Mouse (Mus musculus) heart, adult 2 months (tissue): ENCODE data around the gene Gpcpd1. TPM values are rescaled to one million over a fixed set of nuclear protein-coding genes. Genes with fewer than 3 reads are reported as not detected.

ENCODE experiments used
- DNase-seq, 2 experiments: peaks; one replicate each; pipeline ENCODE4 v3.0.0; 2021
- H3K27ac ChIP-seq: fragments of 200-600 bp; 2 replicates; pipeline ENCODE4 v1.8.1; 2022
- H3K27me3 ChIP-seq: fragments of 200-500 bp; 2 replicates; pipeline ENCODE4 v1.6.1; 2012; ENCODE audit warnings: mild to moderate bottlenecking, low read length, inconsistent platforms, mixed read lengths; ENCODE audit not compliant: control insufficient read depth, insufficient read depth
- H3K36me3 ChIP-seq: fragments of 200-500 bp; 2 replicates; pipeline ENCODE4 v1.6.1; 2012; ENCODE audit warnings: low read length, inconsistent platforms; ENCODE audit not compliant: control insufficient read depth, insufficient read depth
- H3K4me1 ChIP-seq: fragments of 200-500 bp; 2 replicates; pipeline ENCODE4 v1.6.1; 2011; ENCODE audit warnings: low read length; ENCODE audit not compliant: control insufficient read depth, insufficient read depth
- H3K4me3 ChIP-seq: fragments of 200-600 bp; 2 replicates; pipeline ENCODE4 v1.8.1; 2022
- H3K79me2 ChIP-seq: fragments of 200-500 bp; replicated peaks from 2 replicates; pipeline ENCODE4 v1.6.1; 2012; ENCODE audit warnings: mild to moderate bottlenecking, inconsistent platforms, low read length, moderate library complexity, mixed read lengths; ENCODE audit not compliant: control insufficient read depth, insufficient read depth
- H3K9ac ChIP-seq: fragments of 200-500 bp; 2 replicates; pipeline ENCODE4 v1.6.1; 2012; ENCODE audit warnings: low read depth, mild to moderate bottlenecking, control low read depth, inconsistent platforms, low read length, mixed read lengths
- CTCF ChIP-seq: fragments of 200-600 bp; IDR thresholded peaks from 2 replicates; pipeline ENCODE4 v1.8.1; 2022; ENCODE audit warnings: antibody characterized with exemption, mild to moderate bottlenecking, moderate library complexity
- EP300 ChIP-seq: fragments of 200-500 bp; IDR thresholded peaks from 2 replicates; pipeline ENCODE4 v1.6.1; 2011; ENCODE audit warnings: low read depth, low read length, control low read depth; ENCODE audit not compliant: insufficient read depth
- POLR2A ChIP-seq: fragments of 200-500 bp; IDR thresholded peaks from 2 replicates; pipeline ENCODE4 v1.6.1; 2011; ENCODE audit warnings: mild to moderate bottlenecking, low read depth, low read length, control low read depth; ENCODE audit not compliant: insufficient read depth
- WGBS: fragments of 180-500 bp; shearing (Covaris S2); methylation state at CpG from one replicate; pipeline ENCODE4 v1.1.7; 2018; 5-methylcytosine and 5-hydroxymethylcytosine counted together
- intact Hi-C: fragments of 180-260 bp; cut with DNase I; formaldehyde crosslinking; loops from one replicate; pipeline ENCODE4 v1.15.1; 2025
- polyA plus RNA-seq: library from polyadenylated mRNA; depleted of rRNA; stranded (reverse); fragments of >200 nt; gene quantifications from 2 replicates; pipeline ENCODE4 v1.2.3, GENCODE M21; 2012
- total RNA-seq, 2 experiments: library from RNA; stranded (reverse); gene quantifications; 2 replicates each; pipeline ENCODE4 v1.2.3; 2021

The Gpcpd1 gene
- total and polyA plus RNA-seq, 3 experiments = 37.5 to 224 (median 135) TPM

GRCm38 (mm10) chr2:132589906-132590538, 2.5 kb upstream of the Gpcpd1 start:
- Histone ChIP-seq H3K9ac (no peak overlapping the region), H3K4me3 (no peak overlapping the region), H3K36me3 (no peaks in the 10 kb centered on the region; the same call in 1 of the 2 replicates), H3K79me2 (no peaks in the 10 kb centered on the region), H3K4me1 (peaks cover 14% of the 10 kb centered on the region), H3K27ac (peak overlapping the region; percentile 44), H3K27me3 (no peaks in the 10 kb centered on the region)
- peak; percentile 36 to 50 for DNase-seq
- TF ChIP-seq CTCF = no peak
- 0 out of 2 replicates have a peak, but pooled peaks have one; percentile 2 for TF ChIP-seq POLR2A
- 18% methylated on average over 6 of the region's 6 CpGs for WGBS
- intact Hi-C loops = no loop called here

GRCm38 (mm10) chr2:132586006-132586405, 1.5 kb downstream of the Gpcpd1 start:
- no peaks in the 10 kb centered on the region for H3K79me2 ChIP-seq
- WGBS = 25% methylated on average over 3 of the region's 3 CpGs
- H3K27me3 ChIP-seq = no peaks in the 10 kb centered on the region
- no peak overlapping the region for H3K9ac ChIP-seq
- H3K4me3 ChIP-seq = no peak overlapping the region
- intact Hi-C loops = no loop called here
- H3K36me3 ChIP-seq = no peaks in the 10 kb centered on the region; the same call in 1 of the 2 replicates
- TF ChIP-seq POLR2A (no peak), EP300 (no peak), CTCF (no peak)
- peak overlapping the region; percentile 21 for H3K27ac ChIP-seq
- H3K4me1 ChIP-seq = peaks cover 20% of the 10 kb centered on the region
- DNase-seq = no peak

- Histone ChIP-seq H3K27me3 (no peaks in the 10 kb centered on the region), H3K4me1 (peaks cover 10% of the 10 kb centered on the region), H3K36me3 (no peaks in the 10 kb centered on the region; the same call in 1 of the 2 replicates), H3K79me2 (no peaks in the 10 kb centered on the region), H3K27ac (peak overlapping the region; percentile 51; the same call in 1 of the 2 replicates), H3K9ac (no peak overlapping the region), H3K4me3 (no peak overlapping the region)
- WGBS = 50% methylated on average over 1 of the region's 1 CpGs
- intact Hi-C loops = no loop called here
- DNase-seq = peak in 1 of 2 experiments; percentile 41
- TF ChIP-seq POLR2A (no peak), EP300 (no peak), CTCF (no peak)
Measured at GRCm38 (mm10) chr2:132584191-132584590, 3.3 kb downstream of the Gpcpd1 start.

- 50% methylated on average over 3 of the region's 3 CpGs for WGBS
- intact Hi-C loops = no loop called here
- H3K27ac ChIP-seq = peak overlapping the region; percentile 51; the same call in 1 of the 2 replicates
Measured at GRCm38 (mm10) chr2:132583126-132583525, 4.4 kb downstream of the Gpcpd1 start.

GRCm38 (mm10) chr2:132582227-132582626, 5.3 kb downstream of the Gpcpd1 start:
- H3K4me1 ChIP-seq = peaks cover 10% of the 10 kb centered on the region
- intact Hi-C loops = no loop called here
- peak overlapping the region; percentile 52 for H3K27ac ChIP-seq
- no peak overlapping the region for H3K9ac ChIP-seq
- H3K36me3 ChIP-seq = no peaks in the 10 kb centered on the region; the same call in 1 of the 2 replicates
- 17% methylated on average over 4 of the region's 4 CpGs for WGBS
- H3K79me2 ChIP-seq = no peaks in the 10 kb centered on the region
- H3K27me3 ChIP-seq = no peaks in the 10 kb centered on the region
- H3K4me3 ChIP-seq = no peak overlapping the region
- DNase-seq = peak; percentile 73 to 78
- TF ChIP-seq EP300 (no peak), CTCF (no peak), POLR2A (no peak)

More at GRCm38 (mm10) chr2:132583126-132583525, 4.4 kb downstream of the Gpcpd1 start:
- H3K4me3 ChIP-seq = no peak overlapping the region
- peaks cover 10% of the 10 kb centered on the region for H3K4me1 ChIP-seq
- no peak overlapping the region for H3K9ac ChIP-seq
- no peaks in the 10 kb centered on the region for H3K27me3 ChIP-seq
- TF ChIP-seq EP300 (no peak), CTCF (no peak), POLR2A (no peak)
- H3K36me3 ChIP-seq = no peaks in the 10 kb centered on the region; the same call in 1 of the 2 replicates
- peak in 1 of 2 experiments; percentile 8 for DNase-seq
- no peaks in the 10 kb centered on the region for H3K79me2 ChIP-seq

- H3K4me1 ChIP-seq = peaks cover 9% of the 10 kb centered on the region
- no peak for TF ChIP-seq CTCF
- TF ChIP-seq POLR2A = no peak
- TF ChIP-seq EP300 = no peak
- intact Hi-C loops = loop anchor here (5.0 kb wide), 1 partner anchor 58 kb away; no protein-coding TSS in a partner anchor
Measured at GRCm38 (mm10) chr2:132579689-132580088, 7.8 kb downstream of the Gpcpd1 start.

More at GRCm38 (mm10) chr2:132579689-132580088, 7.8 kb downstream of the Gpcpd1 start:
- no peak overlapping the region for H3K4me3 ChIP-seq
- DNase-seq = peak in 1 of 2 experiments; percentile 5
- H3K36me3 ChIP-seq = peaks cover 12% of the 10 kb centered on the region
- H3K79me2 ChIP-seq = no peaks in the 10 kb centered on the region
- no peaks in the 10 kb centered on the region for H3K27me3 ChIP-seq
- no peak overlapping the region for H3K9ac ChIP-seq
- no peak overlapping the region for H3K27ac ChIP-seq
- 87% methylated on average over 3 of the region's 3 CpGs for WGBS
